Mouse (Mus musculus) liver, embryonic 15.5 days (tissue): ENCODE data around the gene Arhgef28. TPM values are rescaled to one million over a fixed set of nuclear protein-coding genes. Genes with fewer than 3 reads are reported as not detected.

Experiments used
- ATAC-seq: fragments of 200-750 bp; cut with Nextera tagmentation; 2 replicates; pipeline ENCODE4 v1.8.0; 2017; ENCODE audit warnings: moderate number of reproducible peaks, mild to moderate bottlenecking, moderate library complexity; ENCODE audit not compliant: insufficient read depth
- H3K27ac ChIP-seq: fragments of 300-500 bp; sonication (generic); replicated peaks from 2 replicates; pipeline ENCODE4 v1.5.1; 2015; ENCODE audit warnings: mild to moderate bottlenecking, inconsistent platforms
- H3K27me3 ChIP-seq: fragments of 300-500 bp; sonication (generic); 2 replicates; pipeline ENCODE4 v1.6.1; 2015; ENCODE audit warnings: mild to moderate bottlenecking, inconsistent platforms
- H3K36me3 ChIP-seq: fragments of 300-500 bp; sonication (generic); replicated peaks from 2 replicates; pipeline ENCODE4 v1.6.1; 2015; ENCODE audit warnings: moderate library complexity, mild to moderate bottlenecking, inconsistent platforms
- H3K4me1 ChIP-seq: fragments of 300-500 bp; sonication (generic); replicated peaks from 2 replicates; pipeline ENCODE4 v1.6.1; 2015; ENCODE audit warnings: inconsistent platforms
- H3K4me2 ChIP-seq: fragments of 300-500 bp; sonication (generic); 2 replicates; pipeline ENCODE4 v1.6.1; 2015; ENCODE audit warnings: moderate library complexity, mild to moderate bottlenecking, inconsistent platforms
- H3K4me3 ChIP-seq: fragments of 300-500 bp; sonication (generic); replicated peaks from 2 replicates; pipeline ENCODE4 v1.5.1; 2015; ENCODE audit warnings: mild to moderate bottlenecking, inconsistent platforms
- H3K9ac ChIP-seq: fragments of 300-500 bp; sonication (generic); 2 replicates; pipeline ENCODE4 v1.6.1; 2015; ENCODE audit warnings: moderate library complexity, mild to moderate bottlenecking, inconsistent platforms
- H3K9me3 ChIP-seq: fragments of 300-500 bp; sonication (generic); replicated peaks from 2 replicates; pipeline ENCODE4 v1.6.1; 2016; ENCODE audit warnings: inconsistent platforms
- WGBS: fragments of 180-500 bp; shearing (Covaris S2); methylation state at CpG from one replicate; pipeline ENCODE4 v1.1.7; 2015; ENCODE audit warnings: mixed read lengths; ENCODE audit not compliant: insufficient replicate concordance; 5-methylcytosine and 5-hydroxymethylcytosine counted together
- polyA plus RNA-seq: library from polyadenylated mRNA; unstranded; fragments of >200 nt; fragmentation: Nextera tagmentation; extraction: Ambion mirVana; gene quantifications from 2 replicates; pipeline ENCODE4 v1.2.1, GENCODE M21; 2015

The Arhgef28 gene
- polyA plus RNA-seq, 1 experiment from 2014 or later, result 0.60 TPM

- Histone ChIP-seq H3K9ac (no peak overlapping the region), H3K4me1 (no peaks in the 10 kb centered on the region), H3K36me3 (no peaks in the 10 kb centered on the region), H3K4me3 (no peak overlapping the region), H3K27ac (no peak overlapping the region), H3K4me2 (no peak overlapping the region), H3K27me3 (no peaks in the 10 kb centered on the region), H3K9me3 (no peaks in the 10 kb centered on the region)
- ATAC-seq, result no peak
- 23% methylated on average over 18 of the region's 18 CpGs for WGBS
Observed at GRCm38 (mm10) chr13:97938596-97939297, 267.5 kb downstream of the Arhgef28 start.

- 17% methylated on average over 7 of the region's 7 CpGs for WGBS
- H3K36me3 ChIP-seq, result no peaks in the 10 kb centered on the region
- ATAC-seq, result no peak
Observed at GRCm38 (mm10) chr13:97937919-97938318, 268.3 kb downstream of the Arhgef28 start.

GRCm38 (mm10) chr13:97928135-97928497 is 278.1 kb downstream of the Arhgef28 start:
- ATAC-seq, result no peak
- H3K9me3 ChIP-seq, result no peaks in the 10 kb centered on the region
- H3K9ac ChIP-seq, result no peak overlapping the region
- H3K4me3 ChIP-seq, result no peak overlapping the region
- peaks cover 13% of the 10 kb centered on the region; the same call in 1 of the 2 replicates for H3K27me3 ChIP-seq
- 22% methylated on average over 8 of the region's 8 CpGs for WGBS
- H3K4me1 ChIP-seq, result no peaks in the 10 kb centered on the region
- H3K4me2 ChIP-seq, result no peak overlapping the region
- H3K27ac ChIP-seq, result no peak overlapping the region
- H3K36me3 ChIP-seq, result no peaks in the 10 kb centered on the region

More at GRCm38 (mm10) chr13:97937919-97938318, 268.3 kb downstream of the Arhgef28 start:
- Histone ChIP-seq H3K4me3 (no peak overlapping the region), H3K4me2 (no peak overlapping the region), H3K27ac (no peak overlapping the region), H3K9me3 (no peaks in the 10 kb centered on the region), H3K9ac (no peak overlapping the region), H3K4me1 (no peaks in the 10 kb centered on the region), H3K27me3 (no peaks in the 10 kb centered on the region)

- H3K4me3 ChIP-seq, result no peak overlapping the region
- H3K4me2 ChIP-seq, result no peak overlapping the region
- ATAC-seq, result no peak
Observed at GRCm38 (mm10) chr13:97927376-97928134, 278.7 kb downstream of the Arhgef28 start.

GRCm38 (mm10) chr13:97926371-97926770 is 279.9 kb downstream of the Arhgef28 start:
- no peak overlapping the region for H3K4me2 ChIP-seq
- no peaks in the 10 kb centered on the region for H3K36me3 ChIP-seq
- no peak overlapping the region for H3K9ac ChIP-seq
- H3K4me1 ChIP-seq, result no peaks in the 10 kb centered on the region
- H3K27ac ChIP-seq, result no peak overlapping the region
- H3K27me3 ChIP-seq, result peaks cover 13% of the 10 kb centered on the region; the same call in 1 of the 2 replicates
- no peak overlapping the region for H3K4me3 ChIP-seq
- no peak for ATAC-seq
- H3K9me3 ChIP-seq, result no peaks in the 10 kb centered on the region
- 66% methylated on average over 10 of the region's 10 CpGs for WGBS

More at GRCm38 (mm10) chr13:97927376-97928134, 278.7 kb downstream of the Arhgef28 start:
- Histone ChIP-seq H3K9ac (no peak overlapping the region), H3K4me1 (no peaks in the 10 kb centered on the region), H3K27me3 (peaks cover 13% of the 10 kb centered on the region; the same call in 1 of the 2 replicates), H3K27ac (no peak overlapping the region), H3K36me3 (no peaks in the 10 kb centered on the region), H3K9me3 (no peaks in the 10 kb centered on the region)
- 20% methylated on average over 14 of the region's 14 CpGs for WGBS

GRCm38 (mm10) chr13:97923009-97923408 is 283.2 kb downstream of the Arhgef28 start:
- Histone ChIP-seq H3K27me3 (peaks cover 7% of the 10 kb centered on the region; the same call in 1 of the 2 replicates), H3K4me3 (no peak overlapping the region), H3K27ac (no peak overlapping the region), H3K4me2 (no peak overlapping the region), H3K9me3 (no peaks in the 10 kb centered on the region), H3K4me1 (no peaks in the 10 kb centered on the region), H3K9ac (no peak overlapping the region), H3K36me3 (no peaks in the 10 kb centered on the region)
- WGBS, result 67% methylated on average over 5 of the region's 5 CpGs
- ATAC-seq, result no peak

- no peaks in the 10 kb centered on the region for H3K27me3 ChIP-seq
- H3K4me3 ChIP-seq, result no peak overlapping the region
- H3K36me3 ChIP-seq, result no peaks in the 10 kb centered on the region
- H3K27ac ChIP-seq, result no peak overlapping the region
- WGBS, result 66% methylated on average over 8 of the region's 8 CpGs
- ATAC-seq, result no peak
- H3K4me2 ChIP-seq, result no peak overlapping the region
- no peak overlapping the region for H3K9ac ChIP-seq
- H3K4me1 ChIP-seq, result no peaks in the 10 kb centered on the region
- no peaks in the 10 kb centered on the region for H3K9me3 ChIP-seq
Observed at GRCm38 (mm10) chr13:97919590-97919989, 286.6 kb downstream of the Arhgef28 start.

- no peak overlapping the region for H3K27ac ChIP-seq
- 64% methylated on average over 12 of the region's 12 CpGs for WGBS
- H3K4me2 ChIP-seq, result no peak overlapping the region
- H3K9ac ChIP-seq, result no peak overlapping the region
- no peaks in the 10 kb centered on the region for H3K4me1 ChIP-seq
- no peaks in the 10 kb centered on the region for H3K27me3 ChIP-seq
- no peaks in the 10 kb centered on the region for H3K9me3 ChIP-seq
- H3K4me3 ChIP-seq, result no peak overlapping the region
- ATAC-seq, result no peak
- H3K36me3 ChIP-seq, result no peaks in the 10 kb centered on the region
Observed at GRCm38 (mm10) chr13:97918117-97918900, 287.9 kb downstream of the Arhgef28 start.

- H3K4me2 ChIP-seq, result no peak overlapping the region
- ATAC-seq, result no peak
- H3K9ac ChIP-seq, result no peak overlapping the region
- no peak overlapping the region for H3K27ac ChIP-seq
- 48% methylated on average over 10 of the region's 10 CpGs for WGBS
- no peaks in the 10 kb centered on the region for H3K36me3 ChIP-seq
- H3K4me3 ChIP-seq, result no peak overlapping the region
- H3K9me3 ChIP-seq, result no peaks in the 10 kb centered on the region
- H3K27me3 ChIP-seq, result no peaks in the 10 kb centered on the region
- no peaks in the 10 kb centered on the region for H3K4me1 ChIP-seq
Observed at GRCm38 (mm10) chr13:97911013-97911412, 295.2 kb downstream of the Arhgef28 start.

- Histone ChIP-seq H3K27ac (no peak overlapping the region), H3K9ac (no peak overlapping the region), H3K4me3 (no peak overlapping the region), H3K9me3 (no peaks in the 10 kb centered on the region), H3K27me3 (no peaks in the 10 kb centered on the region), H3K4me1 (no peaks in the 10 kb centered on the region), H3K36me3 (no peaks in the 10 kb centered on the region), H3K4me2 (no peak overlapping the region)
- no peak for ATAC-seq
- 70% methylated on average over 8 of the region's 8 CpGs for WGBS
Observed at GRCm38 (mm10) chr13:97902821-97903220, 303.4 kb downstream of the Arhgef28 start.

- H3K27me3 ChIP-seq, result no peaks in the 10 kb centered on the region
- WGBS, result 44% methylated on average over 3 of the region's 3 CpGs
- no peaks in the 10 kb centered on the region for H3K4me1 ChIP-seq
- no peak for ATAC-seq
- H3K36me3 ChIP-seq, result no peaks in the 10 kb centered on the region
- no peak overlapping the region for H3K9ac ChIP-seq
- no peak overlapping the region for H3K27ac ChIP-seq
- no peaks in the 10 kb centered on the region for H3K9me3 ChIP-seq
- H3K4me3 ChIP-seq, result no peak overlapping the region
- H3K4me2 ChIP-seq, result no peak overlapping the region
Observed at GRCm38 (mm10) chr13:97900380-97900758, 305.9 kb downstream of the Arhgef28 start.
